Mouse (Mus musculus) retina, adult 2 months (tissue): ENCODE data around the gene Des.

Experiments used
- DNase-seq: peaks from one replicate; pipeline ENCODE4 v3.0.0-alpha.2; 2012; ENCODE audit warnings: low read depth, low spot score

Des gene

GRCm38 (mm10) chr1:75360112-75361031 is at the start of gene Des:
Des (plus strand) TSS chr1:75360329.
- DNase-seq: no peak

- no peak for DNase-seq
Observed at GRCm38 (mm10) chr1:75311694-75312093, 48.4 kb upstream of the Des start.

- DNase-seq: no peak
Observed at GRCm38 (mm10) chr1:75315011-75315410, 45.1 kb upstream of the Des start.

- DNase-seq: no peak
Observed at GRCm38 (mm10) chr1:75315456-75316365, 44.4 kb upstream of the Des start.

- DNase-seq: peak; percentile 72
Observed at GRCm38 (mm10) chr1:75316861-75317240, 43.3 kb upstream of the Des start.

- DNase-seq: peak; percentile 100
Observed at GRCm38 (mm10) chr1:75317241-75318201, 42.6 kb upstream of the Des start, which contains the start of gene Dnpep. Dnpep (minus strand) TSS chr1:75317990.

GRCm38 (mm10) chr1:75318301-75318700 is 41.8 kb upstream of the Des start:
- no peak for DNase-seq

- no peak for DNase-seq
Observed at GRCm38 (mm10) chr1:75318736-75319135, 41.4 kb upstream of the Des start.

GRCm38 (mm10) chr1:75319166-75319565 is 41.0 kb upstream of the Des start:
- no peak for DNase-seq

GRCm38 (mm10) chr1:75327461-75327860 is 32.7 kb upstream of the Des start:
- DNase-seq: no peak

GRCm38 (mm10) chr1:75331271-75331670 is 28.9 kb upstream of the Des start:
- no peak for DNase-seq

- no peak for DNase-seq
Observed at GRCm38 (mm10) chr1:75336461-75336860, 23.7 kb upstream of the Des start.

- DNase-seq: no peak
Observed at GRCm38 (mm10) chr1:75337097-75337496, 23.0 kb upstream of the Des start.

GRCm38 (mm10) chr1:75338091-75338694 is 21.9 kb upstream of the Des start:
- DNase-seq: no peak

GRCm38 (mm10) chr1:75339337-75339736 is 20.8 kb upstream of the Des start:
- no peak for DNase-seq

- no peak for DNase-seq
Observed at GRCm38 (mm10) chr1:75340519-75340918, 19.6 kb upstream of the Des start.

- peak; percentile 44 for DNase-seq
Observed at GRCm38 (mm10) chr1:75342874-75343416, 17.2 kb upstream of the Des start.

GRCm38 (mm10) chr1:75344291-75345035 is 15.7 kb upstream of the Des start:
- DNase-seq: no peak

- DNase-seq: no peak
Observed at GRCm38 (mm10) chr1:75345036-75345935, 14.8 kb upstream of the Des start.
